Mouse (Mus musculus): ENCODE results near the gene Aldh18a1. TPM values are rescaled to one million over a fixed set of nuclear protein-coding genes. Genes with fewer than 3 reads are reported as not detected.
A peak's percentile ranks its signal among the peaks of the same experiment; 100 is the strongest.
"Not testable (repeated sequence)": the region's sequence is repeated elsewhere in the genome, so short reads cannot be mapped to it uniquely, and the experiment has no call there.

Aldh18a1 gene
- polyA plus RNA-seq, 1 experiment from 2014 or later = 51.4 TPM

GRCm38 (mm10) chr19:40581662-40582061 lies 6.6 kb downstream of the Aldh18a1 start:
- no peak overlapping the region for H3K4me2 ChIP-seq
- ATAC-seq (ENCODE audit: low FRiP score, low read depth) = no peak
- no peak overlapping the region for H3K27ac ChIP-seq (replicated peaks)
- H3K4me3 ChIP-seq = no peak overlapping the region
- peaks cover 39% of the 10 kb centered on the region for H3K36me3 ChIP-seq
- WGBS = 85% methylated on average over 5 of the region's 5 CpGs
- no peak overlapping the region for H3K9ac ChIP-seq
- peaks cover 7% of the 10 kb centered on the region for H3K4me1 ChIP-seq (replicated peaks)
- no peaks in the 10 kb centered on the region for H3K9me3 ChIP-seq
- H3K27me3 ChIP-seq = no peaks in the 10 kb centered on the region

- Histone ChIP-seq H3K4me3 (no peak overlapping the region), H3K4me2 (no peak overlapping the region), H3K4me1 (replicated peaks) (no peaks in the 10 kb centered on the region), H3K27ac (replicated peaks) (no peak overlapping the region), H3K9me3 (no peaks in the 10 kb centered on the region), H3K9ac (no peak overlapping the region), H3K36me3 (peaks cover 46% of the 10 kb centered on the region), H3K27me3 (no peaks in the 10 kb centered on the region)
- ATAC-seq (ENCODE audit: low FRiP score, low read depth) = no peak
- WGBS = 84% methylated on average over 2 of the region's 2 CpGs
Measured at GRCm38 (mm10) chr19:40580902-40581301, 7.4 kb downstream of the Aldh18a1 start.

- ATAC-seq (ENCODE audit: low FRiP score, low read depth) = no peak
- 74% methylated on average over 5 of the region's 5 CpGs for WGBS
- H3K4me1 ChIP-seq (replicated peaks) = no peaks in the 10 kb centered on the region
- peaks cover 95% of the 10 kb centered on the region for H3K36me3 ChIP-seq
- no peak overlapping the region for H3K9ac ChIP-seq
- H3K4me3 ChIP-seq = no peak overlapping the region
- no peaks in the 10 kb centered on the region for H3K27me3 ChIP-seq
- no peak overlapping the region for H3K27ac ChIP-seq (replicated peaks)
- H3K9me3 ChIP-seq = no peaks in the 10 kb centered on the region
- H3K4me2 ChIP-seq = no peak overlapping the region
Measured at GRCm38 (mm10) chr19:40575438-40575837, 12.8 kb downstream of the Aldh18a1 start.

- Histone ChIP-seq H3K27ac (replicated peaks) (no peak overlapping the region), H3K4me1 (replicated peaks) (no peaks in the 10 kb centered on the region), H3K27me3 (no peaks in the 10 kb centered on the region), H3K9ac (no peak overlapping the region), H3K4me3 (no peak overlapping the region), H3K4me2 (no peak overlapping the region), H3K36me3 (peaks cover 95% of the 10 kb centered on the region), H3K9me3 (no peaks in the 10 kb centered on the region)
- ATAC-seq (ENCODE audit: low FRiP score, low read depth) = no peak
- 91% methylated on average over 9 of the region's 9 CpGs for WGBS
Measured at GRCm38 (mm10) chr19:40570726-40571125, 17.5 kb downstream of the Aldh18a1 start.

GRCm38 (mm10) chr19:40567616-40568015 lies 20.6 kb downstream of the Aldh18a1 start:
- H3K9ac ChIP-seq = no peak overlapping the region
- no peaks in the 10 kb centered on the region for H3K9me3 ChIP-seq
- H3K4me1 ChIP-seq (replicated peaks) = no peaks in the 10 kb centered on the region
- WGBS = 85% methylated on average over 3 of the region's 3 CpGs
- no peak overlapping the region for H3K27ac ChIP-seq (replicated peaks)
- no peak for ATAC-seq (ENCODE audit: low FRiP score, low read depth)
- H3K36me3 ChIP-seq = peaks cover 94% of the 10 kb centered on the region
- H3K4me2 ChIP-seq = no peak overlapping the region
- no peaks in the 10 kb centered on the region for H3K27me3 ChIP-seq
- H3K4me3 ChIP-seq = no peak overlapping the region

GRCm38 (mm10) chr19:40563880-40564645 lies 24.2 kb downstream of the Aldh18a1 start:
- H3K36me3 ChIP-seq = peaks cover 70% of the 10 kb centered on the region
- ATAC-seq (ENCODE audit: low FRiP score, low read depth) = no peak
- H3K9me3 ChIP-seq = no peaks in the 10 kb centered on the region
- H3K4me1 ChIP-seq (replicated peaks) = no peaks in the 10 kb centered on the region
- H3K4me3 ChIP-seq = no peak overlapping the region
- no peaks in the 10 kb centered on the region for H3K27me3 ChIP-seq
- no peak overlapping the region for H3K9ac ChIP-seq
- no peak overlapping the region for H3K4me2 ChIP-seq
- 85% methylated on average over 10 of the region's 10 CpGs for WGBS
- H3K27ac ChIP-seq (replicated peaks) = no peak overlapping the region

GRCm38 (mm10) chr19:40561521-40561920 lies 26.7 kb downstream of the Aldh18a1 start:
- not testable (repeated sequence) for H3K27ac ChIP-seq (replicated peaks); H3K4me2 ChIP-seq; H3K9ac ChIP-seq; H3K4me1 ChIP-seq (replicated peaks); H3K9me3 ChIP-seq; H3K4me3 ChIP-seq; H3K27me3 ChIP-seq
- H3K36me3 ChIP-seq = peaks cover 63% of the 10 kb centered on the region
- peak; percentile 51; the same call in 1 of the 2 replicates for ATAC-seq (ENCODE audit: low FRiP score, low read depth)
- 83% methylated on average over 15 of the region's 31 CpGs for WGBS

- H3K4me2 ChIP-seq = no peak overlapping the region
- no peak overlapping the region for H3K9ac ChIP-seq
- no peak for ATAC-seq (ENCODE audit: low FRiP score, low read depth)
- H3K9me3 ChIP-seq = no peaks in the 10 kb centered on the region
- H3K36me3 ChIP-seq = peaks cover 41% of the 10 kb centered on the region
- no peak overlapping the region for H3K27ac ChIP-seq (replicated peaks)
- H3K4me1 ChIP-seq (replicated peaks) = no peaks in the 10 kb centered on the region
- H3K4me3 ChIP-seq = no peak overlapping the region
- no peaks in the 10 kb centered on the region for H3K27me3 ChIP-seq
- 90% methylated on average over 7 of the region's 7 CpGs for WGBS
Measured at GRCm38 (mm10) chr19:40556029-40556428, 32.2 kb downstream of the Aldh18a1 start.

GRCm38 (mm10) chr19:40555136-40555535 lies 33.1 kb downstream of the Aldh18a1 start:
- Histone ChIP-seq H3K27me3 (no peaks in the 10 kb centered on the region), H3K4me1 (replicated peaks) (no peaks in the 10 kb centered on the region), H3K4me3 (no peak overlapping the region), H3K4me2 (no peak overlapping the region), H3K9me3 (no peaks in the 10 kb centered on the region), H3K9ac (no peak overlapping the region), H3K36me3 (peaks cover 44% of the 10 kb centered on the region), H3K27ac (replicated peaks) (no peak overlapping the region)
- WGBS = 95% methylated on average over 8 of the region's 8 CpGs
- ATAC-seq (ENCODE audit: low FRiP score, low read depth) = no peak

GRCm38 (mm10) chr19:40554343-40554742 lies 33.9 kb downstream of the Aldh18a1 start:
- no peaks in the 10 kb centered on the region for H3K9me3 ChIP-seq
- 95% methylated on average over 11 of the region's 11 CpGs for WGBS
- no peak overlapping the region for H3K27ac ChIP-seq (replicated peaks)
- H3K4me1 ChIP-seq (replicated peaks) = no peaks in the 10 kb centered on the region
- H3K9ac ChIP-seq = no peak overlapping the region
- no peak overlapping the region for H3K4me2 ChIP-seq
- H3K36me3 ChIP-seq = peaks cover 44% of the 10 kb centered on the region
- H3K27me3 ChIP-seq = no peaks in the 10 kb centered on the region
- ATAC-seq (ENCODE audit: low FRiP score, low read depth) = no peak
- no peak overlapping the region for H3K4me3 ChIP-seq

- Histone ChIP-seq H3K27me3 (no peaks in the 10 kb centered on the region), H3K36me3 (peaks cover 44% of the 10 kb centered on the region), H3K4me2 (no peak overlapping the region), H3K9me3 (no peaks in the 10 kb centered on the region), H3K4me3 (no peak overlapping the region), H3K4me1 (replicated peaks) (no peaks in the 10 kb centered on the region), H3K9ac (no peak overlapping the region), H3K27ac (replicated peaks) (no peak overlapping the region)
- 91% methylated on average over 6 of the region's 6 CpGs for WGBS
- ATAC-seq (ENCODE audit: low FRiP score, low read depth) = no peak
Measured at GRCm38 (mm10) chr19:40553849-40554248, 34.4 kb downstream of the Aldh18a1 start.

GRCm38 (mm10) chr19:40553014-40553789 lies 35.1 kb downstream of the Aldh18a1 start:
- no peak overlapping the region for H3K4me3 ChIP-seq
- no peaks in the 10 kb centered on the region for H3K4me1 ChIP-seq (replicated peaks)
- H3K9ac ChIP-seq = no peak overlapping the region
- H3K9me3 ChIP-seq = no peaks in the 10 kb centered on the region
- H3K4me2 ChIP-seq = no peak overlapping the region
- no peaks in the 10 kb centered on the region for H3K27me3 ChIP-seq
- 91% methylated on average over 14 of the region's 14 CpGs for WGBS
- H3K36me3 ChIP-seq = peaks cover 44% of the 10 kb centered on the region
- H3K27ac ChIP-seq (replicated peaks) = no peak overlapping the region
- ATAC-seq (ENCODE audit: low FRiP score, low read depth) = no peak

Data from hindbrain, embryonic 15.5 days (tissue).